Mouse (Mus musculus): ENCODE results near the gene Ntng1.

Gene Ntng1

DNA sequence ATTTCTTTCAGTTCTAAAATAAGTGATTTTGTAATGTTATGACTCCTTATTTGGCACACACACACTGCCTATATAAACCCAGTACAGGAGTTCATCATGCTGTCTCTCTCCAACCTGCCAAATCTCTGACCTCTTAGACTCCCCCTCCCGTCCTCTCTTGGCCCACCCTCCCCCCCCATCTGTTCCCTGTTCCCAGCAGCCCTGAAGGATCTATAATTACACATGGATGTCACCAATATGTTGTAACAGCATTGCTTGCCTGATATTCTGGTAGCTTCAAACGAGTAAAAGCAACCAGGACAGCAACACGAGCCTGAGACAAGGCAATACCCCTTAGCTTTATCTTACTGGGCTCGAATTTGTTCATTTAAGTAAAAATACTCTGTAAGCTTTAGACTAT lies 220.0 kb downstream of the Ntng1 start:
- no peak for DNase-seq (ENCODE audit: low read depth, low spot score)

DNA sequence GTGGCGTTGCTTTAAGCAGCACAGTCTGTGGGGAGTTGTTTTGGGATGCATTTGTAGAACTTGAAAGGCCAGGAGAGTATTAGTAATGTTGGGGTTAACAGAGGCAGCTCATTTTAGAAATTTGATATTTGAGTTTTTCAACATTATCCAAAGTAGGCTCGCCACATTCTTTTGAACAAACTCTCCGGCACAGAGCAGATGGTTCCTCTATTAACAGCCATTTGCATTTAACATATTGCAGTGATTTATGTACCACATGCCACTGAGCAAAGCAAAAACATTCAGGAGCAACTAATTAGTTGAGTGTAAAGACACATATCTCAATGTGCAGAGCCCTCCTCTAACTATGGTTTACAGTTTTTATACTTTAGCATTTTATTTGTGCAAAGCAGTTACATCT lies 224.8 kb downstream of the Ntng1 start:
- no peak for DNase-seq (ENCODE audit: low read depth, low spot score)

DNA sequence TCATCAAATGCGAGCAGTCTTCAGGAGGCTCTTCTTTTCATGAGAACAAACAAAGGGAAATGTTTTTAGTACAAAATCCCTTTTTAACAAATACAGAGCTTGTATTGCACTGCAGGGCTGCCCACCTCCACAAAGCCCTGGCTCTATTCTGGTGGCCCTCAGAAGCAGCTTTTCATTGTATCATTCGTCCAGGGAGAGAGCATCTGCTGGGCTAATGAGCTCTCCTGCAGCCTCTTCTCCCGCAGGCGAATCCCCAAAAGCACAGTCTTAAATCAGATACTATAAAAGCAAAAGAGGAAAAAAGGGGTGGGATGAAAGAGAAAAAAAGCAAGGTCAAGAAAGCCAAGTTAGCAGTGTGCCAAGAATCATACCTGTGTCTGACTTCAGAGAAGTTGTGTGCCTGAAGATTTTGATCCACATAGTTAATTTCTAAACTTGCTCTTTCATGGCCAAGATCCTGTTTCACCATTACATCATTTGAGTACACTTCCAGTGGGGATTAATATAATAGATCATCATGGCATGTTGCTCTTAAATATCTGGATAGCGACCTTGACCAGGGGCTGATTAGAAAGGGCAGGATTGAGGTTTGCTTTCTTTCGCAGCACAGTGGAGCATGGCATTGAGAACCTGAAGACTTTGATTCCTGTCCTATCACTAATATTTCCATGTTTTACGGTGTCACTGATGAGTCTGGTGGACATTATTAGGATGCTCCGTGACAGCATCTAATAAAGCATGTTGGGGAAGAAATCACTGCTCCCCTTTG lies 225.7 kb downstream of the Ntng1 start:
- DNase-seq (ENCODE audit: low read depth, low spot score), result no peak

DNA sequence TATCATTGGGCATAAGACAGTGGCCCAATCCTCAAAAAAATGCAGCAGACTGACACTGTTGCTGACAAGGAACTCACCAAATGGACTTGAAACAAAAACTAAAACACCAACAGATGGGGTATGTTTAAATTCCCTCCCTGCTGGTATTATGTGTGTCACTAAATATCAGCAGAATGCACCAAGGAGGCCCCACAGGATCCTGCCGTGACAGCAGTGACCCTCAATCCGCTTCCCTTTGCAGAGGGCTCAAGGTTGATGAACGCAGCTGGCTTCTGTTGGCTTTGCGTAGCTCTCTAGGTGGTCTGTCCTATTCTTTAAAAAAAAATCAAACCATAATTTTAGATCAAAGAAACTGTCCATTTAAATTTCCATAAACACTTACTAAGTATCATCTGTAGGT lies 226.7 kb downstream of the Ntng1 start:
- DNase-seq (ENCODE audit: low read depth, low spot score), result no peak

DNA sequence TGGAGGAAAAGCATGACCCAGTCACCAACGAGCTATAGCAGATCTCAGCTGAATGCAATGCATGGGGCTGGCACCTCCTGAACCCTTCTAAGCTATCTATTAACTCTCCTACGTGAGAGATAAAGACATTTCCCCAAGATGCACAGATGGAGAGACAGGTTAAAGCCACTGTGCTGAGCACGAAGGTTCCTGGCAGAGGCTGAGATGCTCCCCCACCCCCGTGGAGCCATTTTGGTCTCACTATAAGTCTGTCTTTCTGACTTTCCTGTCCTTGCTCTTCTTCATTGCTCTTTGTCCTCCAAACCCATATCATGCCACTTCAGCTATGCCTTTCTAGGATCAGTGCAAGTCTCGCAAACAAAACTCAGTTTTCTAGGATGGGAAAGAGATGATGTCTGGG lies 229.6 kb downstream of the Ntng1 start:
- no peak for DNase-seq (ENCODE audit: low read depth, low spot score)

DNA sequence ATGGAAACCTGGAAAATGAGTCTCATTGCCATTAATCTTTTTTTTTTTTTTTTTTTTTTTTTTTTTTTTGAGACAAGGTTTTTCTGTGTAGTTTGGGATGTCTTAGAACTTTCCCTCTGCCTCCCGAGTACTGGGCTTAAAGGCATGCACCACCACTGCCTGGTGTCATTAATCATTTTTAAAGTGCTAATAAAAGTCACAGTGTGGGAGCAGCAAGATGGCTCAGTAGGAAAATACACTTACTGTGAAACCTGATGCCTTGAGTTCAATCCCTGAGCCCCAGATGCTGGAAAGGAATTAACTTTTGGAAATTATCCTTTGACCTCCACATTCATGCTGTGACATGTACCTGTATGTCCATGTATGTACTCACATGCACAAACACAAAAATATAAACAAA lies 253.2 kb downstream of the Ntng1 start:
- peak; percentile 87 for DNase-seq (ENCODE audit: low read depth, low spot score)

DNA sequence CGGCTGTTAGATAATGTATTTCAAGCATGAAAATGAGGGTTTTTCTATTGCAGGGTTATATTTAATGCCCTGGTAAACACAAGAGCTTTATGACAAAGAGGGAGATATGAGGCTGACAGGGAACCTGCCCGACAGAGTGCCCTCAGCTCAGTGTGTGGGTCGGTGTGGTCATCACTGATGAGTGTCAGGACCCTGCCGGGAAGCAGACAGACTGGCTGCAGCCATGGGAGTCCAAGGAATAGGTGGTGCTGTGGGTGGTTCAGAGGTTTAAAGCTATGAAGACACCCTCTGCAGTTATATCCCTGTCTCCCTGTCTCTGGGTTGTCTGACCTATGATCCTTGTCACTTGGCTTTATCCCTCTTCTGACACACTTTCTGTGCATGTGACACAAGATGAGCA lies 258.1 kb downstream of the Ntng1 start:
- DNase-seq (ENCODE audit: low read depth, low spot score), result no peak

DNA sequence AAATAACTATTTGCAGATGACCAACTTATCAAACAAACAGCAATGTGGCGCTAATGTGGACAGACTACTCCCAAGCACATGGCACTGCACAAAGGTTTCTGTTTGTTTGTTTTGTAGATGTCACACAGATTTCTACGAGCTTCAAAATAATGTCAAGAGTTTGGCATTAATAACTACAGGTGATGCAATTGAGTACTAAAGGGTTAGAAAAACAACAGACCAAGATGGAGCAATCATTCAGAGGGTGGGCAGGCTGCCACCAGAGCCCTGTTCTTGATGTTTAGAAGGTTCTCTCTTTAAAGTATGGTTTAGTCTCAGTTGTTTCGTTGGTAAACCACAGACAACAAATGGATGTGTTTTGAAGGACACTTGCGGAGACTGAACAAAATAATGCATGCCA lies 264.8 kb downstream of the Ntng1 start:
- DNase-seq (ENCODE audit: low read depth, low spot score), result no peak

DNA sequence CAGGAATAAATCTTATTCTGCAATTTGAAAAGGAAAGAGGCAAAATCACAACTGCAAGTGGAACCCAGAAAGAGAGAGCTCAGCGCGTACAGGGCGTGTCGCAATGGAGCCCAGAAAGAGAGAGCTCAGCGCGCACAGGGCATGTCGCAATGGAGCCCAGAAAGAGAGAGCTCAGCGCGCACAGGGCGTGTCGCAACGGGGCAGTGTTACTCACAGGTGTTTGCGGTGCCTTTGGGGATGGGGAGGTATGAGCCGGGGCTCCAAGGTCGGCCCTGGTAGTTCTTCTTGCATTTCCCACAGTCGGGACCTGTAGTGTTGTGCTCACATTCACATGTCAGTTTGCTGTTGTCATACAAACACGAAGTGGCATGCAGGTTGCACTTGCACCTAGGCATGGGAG lies 271.8 kb downstream of the Ntng1 start:
- DNase-seq (ENCODE audit: low read depth, low spot score), result no peak

DNA sequence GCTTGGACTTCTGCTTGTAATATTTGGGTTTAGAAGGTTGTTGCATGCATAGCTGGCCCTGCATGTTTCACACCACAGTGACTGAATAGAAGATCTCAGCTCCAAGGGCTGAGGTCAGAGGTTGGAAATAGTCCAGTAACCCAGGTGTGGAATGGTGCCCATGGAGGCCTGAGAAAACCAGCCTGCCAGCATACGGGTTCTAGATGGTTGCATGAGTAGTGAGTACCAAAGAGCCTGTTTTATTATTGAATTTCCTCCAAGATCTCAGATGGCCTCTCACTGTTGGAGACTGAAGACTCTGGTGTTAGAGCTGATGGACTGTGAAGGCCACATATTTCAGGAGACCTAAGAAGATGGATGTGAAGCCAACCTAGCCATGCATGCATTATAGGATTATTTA lies 285.5 kb downstream of the Ntng1 start:
- no peak for DNase-seq (ENCODE audit: low read depth, low spot score)

DNA sequence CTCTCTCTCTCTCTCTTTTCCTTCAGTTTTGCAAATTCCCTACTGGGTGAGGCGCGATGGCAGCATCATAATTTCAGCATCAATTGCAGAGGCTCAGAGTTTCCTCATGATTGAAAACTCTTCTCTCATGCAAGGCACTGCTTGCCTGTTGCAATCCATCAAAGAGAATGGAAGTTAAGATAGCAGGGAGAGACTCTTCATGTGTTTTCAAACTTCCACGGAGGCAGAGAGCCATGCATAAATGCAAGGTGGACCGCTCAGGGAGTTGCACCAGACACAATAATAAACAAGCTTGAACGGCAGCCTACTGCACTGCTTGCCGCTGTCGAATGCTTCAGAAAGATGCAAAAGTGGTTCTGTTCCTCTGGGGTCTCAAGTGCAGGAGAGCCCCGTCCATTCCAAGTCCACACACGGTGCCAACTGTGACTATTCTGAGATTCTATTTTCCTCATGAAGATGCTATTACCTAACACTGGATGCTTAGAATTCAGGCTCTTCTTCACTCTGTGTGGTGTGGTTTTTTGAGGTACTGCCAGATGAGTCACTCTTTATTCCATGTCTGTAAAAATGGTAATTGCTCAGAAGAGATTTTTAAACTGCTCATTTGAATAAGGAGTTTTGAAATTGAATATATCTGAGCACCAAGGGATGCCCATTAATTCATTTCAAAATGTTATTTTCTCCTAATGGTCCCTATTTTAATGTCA lies 289.2 kb downstream of the Ntng1 start:
- DNase-seq (ENCODE audit: low read depth, low spot score), result no peak

DNA sequence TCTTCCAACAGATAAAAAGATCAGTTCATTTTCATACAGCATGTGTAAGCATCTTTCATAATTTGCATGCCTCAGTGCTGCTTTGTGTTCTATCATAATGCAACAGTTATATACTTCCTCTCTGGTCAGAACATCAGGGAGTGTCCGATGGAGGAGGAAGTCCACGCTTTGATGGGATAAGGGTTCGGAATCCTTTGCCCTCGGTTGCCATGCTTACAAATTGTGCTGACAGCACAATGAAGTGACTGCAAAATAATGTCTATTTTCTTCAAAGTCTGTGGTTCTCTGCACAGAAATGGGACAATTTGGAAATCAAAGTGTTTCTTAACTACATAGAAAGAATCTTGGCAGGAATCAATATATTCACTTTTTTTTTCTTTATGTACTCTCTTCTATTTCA lies 297.2 kb downstream of the Ntng1 start:
- no peak for DNase-seq (ENCODE audit: low read depth, low spot score)

DNA sequence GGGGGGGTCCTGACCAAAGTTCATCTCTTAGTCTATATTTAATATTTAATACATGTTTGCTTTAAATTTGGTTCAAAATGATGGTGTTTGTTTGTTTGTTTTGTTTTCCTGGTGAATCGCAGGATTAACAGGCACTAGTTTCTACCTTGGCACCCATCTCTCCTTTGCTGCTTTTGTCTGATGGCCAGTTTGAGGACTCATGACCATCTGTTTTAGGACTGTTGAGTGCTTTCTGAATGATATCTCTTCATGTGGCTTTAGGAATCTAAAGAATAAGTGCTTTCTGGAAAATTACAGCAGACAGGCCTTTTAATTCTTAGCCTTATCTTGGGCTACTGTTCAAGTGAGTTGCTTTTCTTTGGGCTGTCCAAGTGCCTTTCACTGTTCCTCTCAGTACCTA lies 318.0 kb downstream of the Ntng1 start:
- DNase-seq (ENCODE audit: low read depth, low spot score), result no peak

DNA sequence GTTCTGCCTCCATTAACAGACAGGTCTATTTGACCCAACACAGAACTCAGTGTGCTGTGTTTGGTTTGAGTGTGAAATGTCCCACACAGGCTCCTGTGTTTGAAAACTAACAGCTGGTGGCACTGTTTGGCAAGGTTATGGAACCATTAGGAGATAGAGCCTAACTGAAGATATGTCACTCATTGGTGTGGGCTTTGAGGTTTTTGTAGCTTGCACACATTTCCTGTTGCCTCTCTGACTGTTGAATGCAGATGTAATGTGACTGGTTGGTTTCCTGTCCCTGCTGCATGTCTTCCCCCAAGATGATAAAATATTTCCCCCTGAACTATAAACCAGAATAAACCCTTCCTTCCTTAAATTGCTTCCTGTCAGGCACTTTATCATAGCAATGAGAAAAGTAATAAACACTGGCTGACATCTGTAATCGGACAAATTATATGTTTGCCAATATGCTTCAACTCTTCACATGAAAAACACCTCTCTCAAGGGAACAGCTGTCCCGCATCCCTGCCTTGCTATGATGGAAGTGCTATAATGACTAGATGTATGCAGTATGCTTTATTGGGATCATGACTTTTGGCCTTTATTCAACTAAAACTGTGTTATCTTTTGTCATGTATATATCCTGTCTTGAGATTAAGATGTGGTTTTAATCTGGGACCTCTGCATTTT lies 320.9 kb downstream of the Ntng1 start:
- no peak for DNase-seq (ENCODE audit: low read depth, low spot score)

DNA sequence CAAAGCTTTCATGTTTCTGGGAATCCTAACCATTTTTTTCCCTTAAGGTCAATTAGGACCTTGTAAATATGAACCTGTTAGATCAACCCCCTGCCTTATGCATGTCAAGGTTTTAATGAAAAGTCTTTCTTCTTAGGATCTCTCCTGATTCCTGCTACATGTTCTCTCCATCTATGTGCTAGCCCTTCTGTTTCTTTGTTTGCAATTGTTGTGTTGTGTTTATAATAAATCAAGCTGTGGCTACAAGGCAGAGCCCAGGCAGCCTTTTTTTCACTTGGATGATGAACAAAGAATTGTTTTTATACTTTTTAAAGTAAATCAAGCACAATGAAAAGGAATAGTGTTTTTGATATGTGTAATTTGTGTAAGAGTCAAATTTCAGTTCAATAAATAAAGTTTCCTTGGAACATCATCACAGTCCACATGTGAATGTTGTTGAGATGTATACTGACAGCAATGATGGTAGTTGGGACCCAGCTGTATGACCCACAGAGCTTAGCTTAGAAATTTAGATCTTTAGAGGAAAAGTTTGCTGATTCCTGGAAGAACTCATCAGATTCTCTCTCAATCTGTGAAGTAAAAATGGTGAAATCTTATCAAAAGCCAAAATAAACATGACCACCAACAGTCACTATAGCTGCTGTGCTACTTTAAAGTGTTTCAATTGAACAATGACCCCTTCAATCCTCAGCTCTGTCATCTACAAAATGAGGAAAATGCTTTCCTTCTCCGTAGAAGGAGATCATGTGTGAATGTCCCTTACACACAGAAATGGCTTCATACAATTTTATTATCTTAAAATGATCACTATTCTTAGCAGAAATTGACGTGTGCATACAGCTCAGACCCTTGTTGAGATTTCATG lies 324.8 kb downstream of the Ntng1 start:
- DNase-seq (ENCODE audit: low read depth, low spot score), result no peak

DNA sequence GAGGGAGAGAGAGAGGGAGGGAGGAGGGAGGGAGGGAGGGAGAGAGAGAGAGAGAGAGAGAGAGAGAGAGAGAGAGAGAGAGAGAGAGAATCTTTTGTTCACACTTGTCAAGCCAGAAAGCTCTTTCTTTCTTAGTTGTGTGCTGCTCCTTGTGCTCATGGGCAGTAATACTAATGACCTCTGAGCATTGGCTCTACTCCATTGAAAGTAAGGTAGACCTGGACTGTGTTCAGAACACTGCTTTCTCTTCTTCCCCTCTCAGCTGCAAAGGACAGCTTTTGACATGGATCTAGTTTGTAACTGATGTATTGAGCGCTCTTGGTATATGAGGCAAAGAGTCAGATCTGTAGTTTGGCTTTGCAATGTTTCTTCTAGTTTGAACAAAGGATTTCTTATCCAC lies 334.7 kb downstream of the Ntng1 start:
- no peak for DNase-seq (ENCODE audit: low read depth, low spot score)

DNA sequence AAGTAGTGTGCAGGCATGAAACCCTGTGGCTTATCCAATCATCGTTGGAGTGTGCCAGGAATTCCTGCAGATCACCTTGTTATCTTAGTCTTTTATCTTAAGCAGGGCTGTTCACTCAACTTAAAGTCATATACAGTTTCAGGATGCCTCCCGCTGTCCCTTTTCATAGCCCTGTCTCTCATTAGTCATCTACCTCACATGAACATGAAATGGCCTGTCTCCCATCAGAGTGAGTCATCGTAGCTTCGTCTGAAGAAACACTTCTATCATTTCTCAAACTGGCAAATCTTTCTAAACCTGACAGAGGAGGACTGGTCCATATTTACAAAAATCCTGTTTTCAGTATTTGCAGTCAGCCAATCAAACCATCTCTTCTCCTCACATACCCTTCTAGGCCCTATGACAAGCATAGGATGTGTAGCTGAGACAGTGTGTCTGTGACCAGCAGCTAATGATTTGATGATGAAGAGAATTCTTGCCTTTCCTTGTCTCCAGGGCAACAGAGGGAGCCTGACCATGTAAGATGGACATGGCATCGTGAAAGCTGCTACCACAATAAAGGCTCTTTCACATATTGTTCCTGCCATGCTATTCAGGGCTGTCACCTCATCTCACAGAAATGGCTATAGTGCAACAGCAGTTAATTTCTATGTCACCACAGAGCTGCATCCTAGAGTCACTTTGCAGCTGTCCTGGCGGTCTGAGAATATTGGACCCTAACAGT lies 336.4 kb downstream of the Ntng1 start:
- DNase-seq (ENCODE audit: low read depth, low spot score), result no peak

DNA sequence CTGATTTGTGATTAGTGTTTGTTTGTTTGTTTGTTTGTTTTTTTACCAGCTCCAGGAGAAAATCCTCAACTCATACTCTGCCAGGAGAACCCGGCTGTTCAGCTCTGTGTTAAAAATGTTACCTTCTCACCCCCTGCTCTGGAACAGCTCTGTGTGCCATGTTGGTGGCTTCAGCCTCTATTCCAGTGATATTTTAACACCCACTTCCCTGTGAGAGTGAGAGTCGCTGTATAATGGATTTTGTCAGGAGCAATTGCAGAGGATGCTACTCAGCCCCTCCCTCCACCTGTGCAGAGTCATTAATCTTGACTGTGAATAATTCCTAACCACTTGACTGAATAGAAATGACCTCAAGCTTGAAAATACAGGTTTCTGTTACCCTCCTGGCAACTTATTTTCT lies 339.7 kb downstream of the Ntng1 start:
- no peak for DNase-seq (ENCODE audit: low read depth, low spot score)

DNA sequence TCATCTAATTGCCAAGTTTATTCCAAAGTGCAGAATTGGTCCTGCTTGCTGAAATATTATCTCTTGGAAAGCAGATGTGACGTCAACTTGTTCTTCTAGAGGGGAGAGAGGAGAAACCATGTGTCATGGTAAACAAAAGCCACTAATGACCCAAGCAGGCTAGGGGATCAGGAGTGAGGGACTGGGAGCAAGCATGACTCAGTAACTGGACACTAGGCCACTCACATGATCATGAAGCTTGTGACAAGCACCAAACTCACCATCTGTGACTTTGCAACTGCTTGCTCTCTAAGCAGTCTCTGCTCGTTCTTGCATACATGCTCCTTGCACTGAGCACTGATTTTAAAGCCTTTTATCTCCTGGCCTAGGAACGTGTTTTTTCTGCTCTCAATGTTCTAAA lies 340.2 kb downstream of the Ntng1 start:
- DNase-seq (ENCODE audit: low read depth, low spot score), result no peak

DNA sequence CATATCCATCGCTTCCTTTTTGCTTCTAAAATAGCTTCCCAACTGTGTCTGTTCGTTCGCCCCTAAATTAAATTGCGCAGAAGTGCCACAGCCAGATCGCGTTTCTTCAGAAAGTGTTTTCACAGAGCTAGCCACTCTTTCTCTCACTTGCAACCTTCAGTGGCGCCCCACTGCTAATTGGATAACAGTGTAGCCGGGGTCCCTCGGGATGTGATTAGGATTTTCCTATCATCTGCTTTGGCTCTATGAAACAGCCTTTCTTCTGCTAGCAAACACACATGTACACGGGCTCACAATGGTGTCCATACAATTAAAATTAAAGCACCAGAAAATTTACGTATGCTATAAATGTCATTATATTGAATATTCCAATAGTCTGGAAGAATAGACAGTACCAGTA lies 346.5 kb downstream of the Ntng1 start:
- DNase-seq (ENCODE audit: low read depth, low spot score), result no peak

DNA sequence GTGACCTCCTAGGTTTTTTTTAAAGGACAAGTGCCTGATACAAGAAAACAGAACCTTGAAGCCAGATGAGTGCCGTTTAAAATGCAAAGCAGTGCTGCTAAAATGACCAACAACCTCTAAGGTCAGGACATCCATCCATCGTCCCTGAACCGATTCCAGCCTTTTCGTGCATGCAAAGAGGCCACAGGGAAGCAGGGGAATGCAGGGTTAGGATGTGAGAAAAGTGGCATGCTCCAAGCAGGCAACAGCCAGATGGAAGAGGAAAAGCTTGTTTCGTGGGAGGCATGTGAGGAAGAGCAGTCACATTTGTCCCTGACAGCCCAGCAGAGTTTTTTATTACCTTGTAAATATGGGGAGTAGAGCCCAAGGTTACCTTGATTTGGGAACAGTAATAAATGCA lies 360.6 kb downstream of the Ntng1 start:
- DNase-seq (ENCODE audit: low read depth, low spot score), result no peak

All from forelimb bud, embryonic 11.5 days (tissue).